Mouse (Mus musculus): ENCODE results near the gene 4933402J07Rik. TPM values are rescaled to one million over a fixed set of nuclear protein-coding genes. Genes with fewer than 3 reads are reported as not detected.

Gene 4933402J07Rik
- polyA plus RNA-seq (2016; fragmentation: Nextera tagmentation; extraction: Ambion mirVana): not detected in 2 replicates

- Histone ChIP-seq H3K27ac (no peak within 1 kb of the TSS), H3K27me3 (no peaks in the 10 kb centered on the region), H3K9me3 (no peaks in the 10 kb centered on the region), H3K36me3 (no peaks in the 10 kb centered on the region), H3K4me3 (replicated peaks) (no peak within 1 kb of the TSS), H3K4me2 (no peak within 1 kb of the TSS), H3K9ac (replicated peaks) (no peak within 1 kb of the TSS), H3K4me1 (replicated peaks) (no peaks in the 10 kb centered on the region)
- WGBS: 76% methylated on average over 2 of the region's 2 CpGs
- no peak for ATAC-seq (ENCODE audit: insufficient number of reproducible peaks, insufficient read depth, low FRiP score, low TSS enrichment, low read depth)
Measured at GRCm38 (mm10) chr8:87563553-87563952, at the start of gene 4933402J07Rik. TSS of gene 4933402J07Rik (plus strand) at chr8:87563853.

GRCm38 (mm10) chr8:87517132-87517531 is 46.5 kb upstream of the 4933402J07Rik start:
- Histone ChIP-seq H3K9ac (replicated peaks) (no peak overlapping the region), H3K36me3 (no peaks in the 10 kb centered on the region), H3K4me1 (replicated peaks) (no peaks in the 10 kb centered on the region), H3K27ac (no peak overlapping the region), H3K4me3 (replicated peaks) (no peak overlapping the region), H3K9me3 (no peaks in the 10 kb centered on the region), H3K4me2 (no peak overlapping the region), H3K27me3 (no peaks in the 10 kb centered on the region; the same call in 1 of the 2 replicates)
- ATAC-seq (ENCODE audit: insufficient number of reproducible peaks, insufficient read depth, low FRiP score, low TSS enrichment, low read depth): no peak
- WGBS: 90% methylated on average over 3 of the region's 3 CpGs

GRCm38 (mm10) chr8:87525006-87525405 is 38.6 kb upstream of the 4933402J07Rik start:
- WGBS: 79% methylated on average over 1 of the region's 1 CpGs
- no peaks in the 10 kb centered on the region for H3K27me3 ChIP-seq

GRCm38 (mm10) chr8:87531176-87531575 is 32.5 kb upstream of the 4933402J07Rik start:
- 56% methylated on average over 4 of the region's 4 CpGs for WGBS
- Histone ChIP-seq H3K27ac (no peak overlapping the region), H3K36me3 (no peaks in the 10 kb centered on the region), H3K4me1 (replicated peaks) (peaks cover 4% of the 10 kb centered on the region; the same call in 1 of the 2 replicates), H3K4me2 (no peak overlapping the region), H3K9me3 (no peaks in the 10 kb centered on the region), H3K9ac (replicated peaks) (no peak overlapping the region), H3K4me3 (replicated peaks) (no peak overlapping the region), H3K27me3 (no peaks in the 10 kb centered on the region; the same call in 1 of the 2 replicates)
- no peak for ATAC-seq (ENCODE audit: insufficient number of reproducible peaks, insufficient read depth, low FRiP score, low TSS enrichment, low read depth)

More at GRCm38 (mm10) chr8:87525006-87525405, 38.6 kb upstream of the 4933402J07Rik start:
- Histone ChIP-seq H3K36me3 (no peaks in the 10 kb centered on the region), H3K4me2 (no peak overlapping the region), H3K9me3 (no peaks in the 10 kb centered on the region), H3K9ac (replicated peaks) (no peak overlapping the region), H3K4me3 (replicated peaks) (no peak overlapping the region), H3K4me1 (replicated peaks) (no peaks in the 10 kb centered on the region), H3K27ac (no peak overlapping the region)
- ATAC-seq (ENCODE audit: insufficient number of reproducible peaks, insufficient read depth, low FRiP score, low TSS enrichment, low read depth): no peak

- Histone ChIP-seq H3K4me1 (replicated peaks) (peaks cover 7% of the 10 kb centered on the region; the same call in 1 of the 2 replicates), H3K9ac (replicated peaks) (no peak overlapping the region), H3K27me3 (no peaks in the 10 kb centered on the region; the same call in 1 of the 2 replicates), H3K27ac (no peak overlapping the region), H3K36me3 (no peaks in the 10 kb centered on the region), H3K4me2 (no peak overlapping the region), H3K9me3 (no peaks in the 10 kb centered on the region), H3K4me3 (replicated peaks) (no peak overlapping the region)
- ATAC-seq (ENCODE audit: insufficient number of reproducible peaks, insufficient read depth, low FRiP score, low TSS enrichment, low read depth): no peak
- 79% methylated on average over 4 of the region's 4 CpGs for WGBS
Measured at GRCm38 (mm10) chr8:87533476-87533875, 30.2 kb upstream of the 4933402J07Rik start.

GRCm38 (mm10) chr8:87534846-87535245 is 28.8 kb upstream of the 4933402J07Rik start:
- Histone ChIP-seq H3K9me3 (no peaks in the 10 kb centered on the region), H3K27me3 (peaks cover 7% of the 10 kb centered on the region), H3K9ac (replicated peaks) (no peak overlapping the region), H3K4me3 (replicated peaks) (no peak overlapping the region), H3K4me1 (replicated peaks) (peaks cover 8% of the 10 kb centered on the region), H3K27ac (no peak overlapping the region), H3K4me2 (no peak overlapping the region), H3K36me3 (no peaks in the 10 kb centered on the region)
- no peak for ATAC-seq (ENCODE audit: insufficient number of reproducible peaks, insufficient read depth, low FRiP score, low TSS enrichment, low read depth)
- WGBS: 53% methylated on average over 2 of the region's 2 CpGs

- peak overlapping the region; percentile 44 for H3K4me2 ChIP-seq
- no peaks in the 10 kb centered on the region for H3K36me3 ChIP-seq
- H3K4me3 ChIP-seq (replicated peaks): no peak overlapping the region
- WGBS: 7% methylated on average over 23 of the region's 23 CpGs
- peaks cover 11% of the 10 kb centered on the region for H3K4me1 ChIP-seq (replicated peaks)
- H3K27me3 ChIP-seq: peaks cover 15% of the 10 kb centered on the region
- H3K9ac ChIP-seq (replicated peaks): no peak overlapping the region
- peak; percentile 82 for ATAC-seq (ENCODE audit: insufficient number of reproducible peaks, insufficient read depth, low FRiP score, low TSS enrichment, low read depth)
- no peaks in the 10 kb centered on the region for H3K9me3 ChIP-seq
- H3K27ac ChIP-seq: no peak overlapping the region
Measured at GRCm38 (mm10) chr8:87536615-87537329, 26.9 kb upstream of the 4933402J07Rik start.

GRCm38 (mm10) chr8:87539829-87540394 is 23.7 kb upstream of the 4933402J07Rik start:
- Histone ChIP-seq H3K27ac (no peak overlapping the region), H3K4me3 (replicated peaks) (no peak overlapping the region), H3K9ac (replicated peaks) (no peak overlapping the region), H3K4me2 (peak overlapping the region; percentile 7; the same call in 1 of the 2 replicates), H3K4me1 (replicated peaks) (peaks cover 8% of the 10 kb centered on the region; the same call in 1 of the 2 replicates), H3K27me3 (peaks cover 15% of the 10 kb centered on the region), H3K9me3 (peaks cover 4% of the 10 kb centered on the region; the same call in 1 of the 2 replicates), H3K36me3 (no peaks in the 10 kb centered on the region)
- 34% methylated on average over 15 of the region's 15 CpGs for WGBS
- no peak for ATAC-seq (ENCODE audit: insufficient number of reproducible peaks, insufficient read depth, low FRiP score, low TSS enrichment, low read depth)

GRCm38 (mm10) chr8:87549881-87550280 is 13.8 kb upstream of the 4933402J07Rik start:
- Histone ChIP-seq H3K36me3 (no peaks in the 10 kb centered on the region), H3K4me3 (replicated peaks) (no peak overlapping the region), H3K4me1 (replicated peaks) (no peaks in the 10 kb centered on the region), H3K27ac (no peak overlapping the region), H3K9ac (replicated peaks) (no peak overlapping the region), H3K9me3 (no peaks in the 10 kb centered on the region), H3K27me3 (no peaks in the 10 kb centered on the region), H3K4me2 (no peak overlapping the region)
- WGBS: 77% methylated on average over 4 of the region's 4 CpGs
- ATAC-seq (ENCODE audit: insufficient number of reproducible peaks, insufficient read depth, low FRiP score, low TSS enrichment, low read depth): no peak

- Histone ChIP-seq H3K4me1 (replicated peaks) (no peaks in the 10 kb centered on the region), H3K4me3 (replicated peaks) (no peak overlapping the region), H3K9ac (replicated peaks) (no peak overlapping the region), H3K27ac (no peak overlapping the region), H3K9me3 (no peaks in the 10 kb centered on the region), H3K36me3 (no peaks in the 10 kb centered on the region), H3K4me2 (no peak overlapping the region), H3K27me3 (no peaks in the 10 kb centered on the region)
- ATAC-seq (ENCODE audit: insufficient number of reproducible peaks, insufficient read depth, low FRiP score, low TSS enrichment, low read depth): no peak
- 48% methylated on average over 1 of the region's 1 CpGs for WGBS
Measured at GRCm38 (mm10) chr8:87552801-87553200, 10.9 kb upstream of the 4933402J07Rik start.

- H3K36me3 ChIP-seq: no peaks in the 10 kb centered on the region
- H3K4me3 ChIP-seq (replicated peaks): no peak overlapping the region
- no peaks in the 10 kb centered on the region for H3K4me1 ChIP-seq (replicated peaks)
- H3K27ac ChIP-seq: no peak overlapping the region
- 61% methylated on average over 2 of the region's 2 CpGs for WGBS
- no peak for ATAC-seq (ENCODE audit: insufficient number of reproducible peaks, insufficient read depth, low FRiP score, low TSS enrichment, low read depth)
- H3K4me2 ChIP-seq: no peak overlapping the region
- no peaks in the 10 kb centered on the region for H3K9me3 ChIP-seq
- no peaks in the 10 kb centered on the region for H3K27me3 ChIP-seq
- no peak overlapping the region for H3K9ac ChIP-seq (replicated peaks)
Measured at GRCm38 (mm10) chr8:87560801-87561200, 2.9 kb upstream of the 4933402J07Rik start.

Measured in limb, embryonic 12.5 days (tissue).